20 mouse cellular contexts compared by ENCODE assay signal in genomic region chr2:99409483-99409882, GRCm38 (mm10).
DNase-seq lines count a peak whose midpoint lies in the region; ATAC-seq and TF ChIP-seq lines count a peak whose summit lies in the region.
"Had no signal": no experiment of that assay in that cellular context is flagged by ENCODE, and none has a peak within 500 bp of the region (broad histone marks: within the 10 kb centered on the region; RNA-seq: fewer than 3 reads in every experiment).

No protein-coding gene starts in this region.

- no peak overlapping the region for H3K4me3 ChIP-seq in lung, embryonic 14.5 days (ENCODE audit: low read depth, low read length)
- H3K4me3 ChIP-seq: forebrain, embryonic 13.5 days; gastrocnemius, adult 2 months; hindbrain, embryonic 13.5 days; limb, embryonic 10.5 days; midbrain, embryonic 12.5 days had no signal

- H3K9ac ChIP-seq in lung, embryonic 14.5 days: no peak overlapping the region
- H3K9ac ChIP-seq: forebrain, embryonic 13.5 days; hindbrain, embryonic 13.5 days; midbrain, embryonic 12.5 days had no signal

- H3K9me3 ChIP-seq in lung, embryonic 14.5 days (ENCODE audit: low read depth, low read length): no peaks in the 10 kb centered on the region
- H3K9me3 ChIP-seq: forebrain, embryonic 13.5 days; hindbrain, embryonic 13.5 days; limb, embryonic 10.5 days; midbrain, embryonic 12.5 days had no signal

- peak; percentile 5 for DNase-seq in adrenal gland, postnatal 10 days
- no peak for DNase-seq in adrenal gland, adult (ENCODE audit: inconsistent age in 2 of 2, low spot score in 1 of 2)
- DNase-seq in frontal cortex, postnatal 25 days (ENCODE audit: low spot score in 2 of 2): no peak
- DNase-seq in lung, embryonic 14.5 days: peak; percentile 1
- DNase-seq in lung, postnatal 25 days (ENCODE audit: low spot score): no peak
- peak; percentile 15 for DNase-seq in retina, embryonic 14.5 days (ENCODE audit: low spot score)
- DNase-seq in heart, postnatal 10 days: no peak
- DNase-seq: gastrocnemius, adult 2 months; kidney, adult 18-20 months; kidney, postnatal 25 days; lung, adult 2 months; thymus, adult 2 months had no signal

- no peaks in the 10 kb centered on the region for H3K36me3 ChIP-seq in lung, embryonic 14.5 days (ENCODE audit: insufficient read depth)
- H3K36me3 ChIP-seq: hindbrain, embryonic 13.5 days; limb, embryonic 10.5 days; midbrain, embryonic 12.5 days had no signal

- H3K27me3 ChIP-seq in lung, embryonic 14.5 days (ENCODE audit: insufficient read depth, low read length): no peaks in the 10 kb centered on the region
- H3K27me3 ChIP-seq: CH12.LX; forebrain, embryonic 13.5 days; hindbrain, embryonic 13.5 days; midbrain, embryonic 12.5 days had no signal

- TF ChIP-seq CTCF in lung, embryonic 14.5 days (IDR thresholded peaks at IDR 0.05; ENCODE audit: low read depth): peak; percentile 11; the same call in 1 of the 2 replicates

- H3K4me2 ChIP-seq in lung, embryonic 14.5 days: no peak overlapping the region
- H3K4me2 ChIP-seq: forebrain, embryonic 13.5 days; hindbrain, embryonic 13.5 days; liver, embryonic 11.5 days; midbrain, embryonic 12.5 days had no signal

- intact Hi-C loops in heart, postnatal 10 days (cut with DNase I): no loop called here

- peak; percentile 65; the same call in 1 of the 2 replicates for ATAC-seq in frontal cortex, adult (ENCODE audit: low TSS enrichment)
- no peak for ATAC-seq in lung, embryonic 14.5 days (ENCODE audit: insufficient read depth)
- ATAC-seq: forebrain, embryonic 13.5 days had no signal

- 48% methylated on average over 1 of the region's 1 CpGs for WGBS in lung, embryonic 14.5 days

- no peaks in the 10 kb centered on the region for H3K4me1 ChIP-seq in lung, embryonic 14.5 days (ENCODE audit: insufficient read depth)
- H3K4me1 ChIP-seq: forebrain, embryonic 13.5 days; hindbrain, embryonic 13.5 days; limb, embryonic 10.5 days; midbrain, embryonic 12.5 days had no signal

- H3K27ac ChIP-seq in lung, embryonic 14.5 days (ENCODE audit: low read depth): no peak overlapping the region
- H3K27ac ChIP-seq: forebrain, embryonic 13.5 days; gastrocnemius, adult 2 months; hindbrain, embryonic 13.5 days; limb, embryonic 10.5 days; macrophage; midbrain, embryonic 12.5 days had no signal

Comparison
In these comparisons a context has a peak if more than half of its experiments do, and no peak if none do; other contexts are left out.
1. DNase-seq: peak in adrenal gland, postnatal 10 days (single experiment), lung, embryonic 14.5 days (single experiment) and retina, embryonic 14.5 days (single experiment); none in adrenal gland, adult (0 of 2), frontal cortex, postnatal 25 days (0 of 2), lung, postnatal 25 days (single experiment) and heart, postnatal 10 days (0 of 2).